11 mouse cellular contexts compared by ENCODE assay signal in genomic region chr17:88596068-88596467, GRCm38 (mm10).
"Had no signal": no experiment of that assay in that cellular context is flagged by ENCODE, and none has a peak within 500 bp of the region (broad histone marks: within the 10 kb centered on the region; RNA-seq: fewer than 3 reads in every experiment).

No protein-coding gene starts in this region.

- H3K27me3 ChIP-seq: limb, embryonic 15.5 days; liver, embryonic 12.5 days; lung, embryonic 15.5 days; midbrain, embryonic 13.5 days; neural tube, embryonic 15.5 days had no signal

- H3K9ac ChIP-seq: limb, embryonic 15.5 days; liver, embryonic 12.5 days; midbrain, embryonic 13.5 days; neural tube, embryonic 15.5 days had no signal

- H3K9me3 ChIP-seq: limb, embryonic 15.5 days; liver, embryonic 12.5 days; lung, embryonic 15.5 days; midbrain, embryonic 13.5 days; neural tube, embryonic 15.5 days had no signal

- DNase-seq: kidney, adult 8-10 months; kidney, postnatal 4 days; lung, postnatal 14 days; thymus, postnatal 4 days had no signal

- H3K27ac ChIP-seq: kidney, postnatal 0 days; liver, embryonic 12.5 days; macrophage; midbrain, embryonic 13.5 days had no signal

- H3K36me3 ChIP-seq: limb, embryonic 15.5 days; liver, embryonic 12.5 days; lung, embryonic 15.5 days had no signal
